Mouse (Mus musculus): ENCODE measurements around the gene 1700025G04Rik. TPM values are rescaled to one million over a fixed set of nuclear protein-coding genes. Genes with fewer than 3 reads are reported as not detected.

Gene 1700025G04Rik
- total RNA-seq, 2 experiments from 2014 or later: 70.1 to 72.8 TPM

- DNase-seq (ENCODE audit: extremely low spot score in 1 of 2, low spot score in 2 of 2): peak; percentile 39 to 64
- intact Hi-C loops (cut with DNase I): no loop called here
Observed at GRCm38 (mm10) chr1:151890041-151890621, 199.8 kb downstream of the 1700025G04Rik start.

DNA sequence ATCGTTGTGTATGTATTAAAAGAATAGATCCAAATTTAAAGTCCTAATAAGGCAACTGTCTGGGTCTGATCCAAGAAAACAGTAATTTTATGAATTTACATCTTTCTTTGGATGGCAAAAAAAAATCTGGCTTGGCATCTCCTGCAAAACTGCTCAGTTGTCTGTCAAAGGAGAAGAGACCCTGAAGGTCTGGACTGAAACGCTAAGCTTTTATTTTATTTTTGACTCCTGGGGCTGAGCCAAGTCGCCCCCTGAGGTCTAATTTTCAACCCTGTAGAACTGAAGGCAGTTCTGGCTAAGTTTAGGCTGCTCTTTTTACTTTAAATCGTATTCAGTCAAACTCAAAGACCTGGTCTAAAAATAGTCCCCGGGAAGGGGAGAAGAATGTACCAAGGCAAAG, 202.3 kb downstream of the 1700025G04Rik start:
- intact Hi-C loops (cut with DNase I): no loop called here
- DNase-seq (ENCODE audit: extremely low spot score in 1 of 2, low spot score in 2 of 2): no peak

- intact Hi-C loops (cut with DNase I): no loop called here
- DNase-seq (ENCODE audit: extremely low spot score in 1 of 2, low spot score in 2 of 2): no peak
Observed at GRCm38 (mm10) chr1:151887126-151887525, 202.8 kb downstream of the 1700025G04Rik start.

DNA sequence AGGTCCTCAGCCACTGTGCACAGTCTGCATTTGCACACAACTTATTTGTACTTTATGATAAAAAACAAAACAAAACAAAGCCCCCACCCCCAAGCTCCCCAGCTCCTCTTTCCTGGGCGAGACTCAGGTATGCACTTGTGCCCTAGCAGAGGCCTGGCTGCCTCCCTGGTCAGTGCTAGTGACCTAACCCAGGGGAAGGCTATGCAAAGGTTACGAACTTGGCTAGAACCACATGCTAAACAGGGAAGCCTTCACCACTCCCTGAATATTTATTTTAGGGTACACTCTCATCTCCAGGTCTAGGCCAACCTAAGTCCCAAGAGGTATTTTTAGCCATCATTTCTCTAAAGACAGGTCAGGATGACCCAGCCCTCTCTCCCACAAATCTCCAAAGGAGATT, 203.8 kb downstream of the 1700025G04Rik start:
- intact Hi-C loops (cut with DNase I): no loop called here
- DNase-seq (ENCODE audit: extremely low spot score in 1 of 2, low spot score in 2 of 2): no peak

DNA sequence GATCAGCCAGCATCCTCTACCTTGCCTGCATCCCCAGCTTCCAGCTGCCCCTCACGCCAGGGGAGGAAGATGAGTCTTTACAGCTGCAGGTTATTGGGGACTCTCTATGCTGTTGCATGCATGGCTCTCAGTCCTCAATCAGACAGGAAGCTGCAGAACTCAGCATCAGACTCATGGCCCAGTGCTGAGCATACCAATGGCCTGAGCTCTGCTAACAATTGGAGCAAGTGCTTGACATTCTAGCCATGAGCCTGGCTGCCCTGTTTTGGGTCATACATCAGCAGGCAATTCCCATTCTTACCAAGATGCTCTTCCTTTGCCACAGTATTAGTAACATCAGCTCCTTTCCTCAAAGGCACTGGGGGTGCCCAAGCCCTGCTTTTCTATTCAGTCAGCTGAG, 208.7 kb downstream of the 1700025G04Rik start:
- intact Hi-C loops (cut with DNase I): no loop called here
- no peak for DNase-seq (ENCODE audit: extremely low spot score in 1 of 2, low spot score in 2 of 2)

- intact Hi-C loops (cut with DNase I): no loop called here
- no peak for DNase-seq (ENCODE audit: extremely low spot score in 1 of 2, low spot score in 2 of 2)
Observed at GRCm38 (mm10) chr1:151880731-151881130, 209.2 kb downstream of the 1700025G04Rik start.

DNA sequence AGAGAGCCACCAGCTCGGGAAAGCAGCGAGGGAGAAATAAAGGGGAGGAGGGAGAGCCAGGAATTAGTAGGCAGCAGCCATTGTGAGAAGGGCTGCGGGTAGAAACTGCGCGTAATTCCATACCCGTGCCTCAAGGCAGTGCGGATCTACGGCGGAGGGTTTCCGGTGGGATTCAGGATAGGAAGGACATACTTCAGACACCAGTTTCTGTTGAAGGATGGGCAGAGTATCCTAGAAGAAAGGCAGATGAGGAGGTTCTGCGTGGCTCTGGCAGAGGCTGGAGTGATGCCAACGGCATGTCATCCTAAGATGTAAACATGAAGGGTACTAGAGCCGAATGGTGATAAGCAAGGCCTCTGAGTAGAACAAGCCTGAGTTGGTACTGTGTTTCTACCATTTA, 210.0 kb downstream of the 1700025G04Rik start:
- no peak for DNase-seq (ENCODE audit: extremely low spot score in 1 of 2, low spot score in 2 of 2)
- intact Hi-C loops (cut with DNase I): no loop called here

GRCm38 (mm10) chr1:151879308-151879850, 210.5 kb downstream of the 1700025G04Rik start:
- DNase-seq (ENCODE audit: extremely low spot score in 1 of 2, low spot score in 2 of 2): no peak

DNA sequence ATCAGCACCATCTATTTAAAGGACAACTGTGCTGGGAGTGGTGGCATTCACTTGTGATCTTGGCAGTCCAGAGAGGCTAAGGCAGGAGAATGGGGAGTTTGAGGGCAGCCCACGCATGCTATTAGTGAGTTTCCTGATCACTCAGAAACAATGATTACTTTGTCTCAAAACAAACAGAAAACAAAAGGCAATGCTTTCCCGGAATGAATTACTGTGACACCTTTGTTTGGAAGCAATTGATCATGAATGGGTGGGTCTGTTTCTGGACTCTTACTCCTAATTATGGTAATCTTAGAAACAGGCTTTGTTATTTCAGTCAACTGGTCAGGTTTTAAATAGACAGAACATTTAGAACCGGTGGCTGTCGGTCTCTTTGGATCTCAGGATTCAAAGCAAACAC, 211.5 kb downstream of the 1700025G04Rik start:
- DNase-seq (ENCODE audit: extremely low spot score in 1 of 2, low spot score in 2 of 2): no peak
- intact Hi-C loops (cut with DNase I): no loop called here

More at GRCm38 (mm10) chr1:151879308-151879850, 210.5 kb downstream of the 1700025G04Rik start:
- intact Hi-C loops (cut with DNase I): no loop called here

GRCm38 (mm10) chr1:151872971-151873370, 217.0 kb downstream of the 1700025G04Rik start:
- intact Hi-C loops (cut with DNase I): no loop called here
- DNase-seq (ENCODE audit: extremely low spot score in 1 of 2, low spot score in 2 of 2): no peak

DNA sequence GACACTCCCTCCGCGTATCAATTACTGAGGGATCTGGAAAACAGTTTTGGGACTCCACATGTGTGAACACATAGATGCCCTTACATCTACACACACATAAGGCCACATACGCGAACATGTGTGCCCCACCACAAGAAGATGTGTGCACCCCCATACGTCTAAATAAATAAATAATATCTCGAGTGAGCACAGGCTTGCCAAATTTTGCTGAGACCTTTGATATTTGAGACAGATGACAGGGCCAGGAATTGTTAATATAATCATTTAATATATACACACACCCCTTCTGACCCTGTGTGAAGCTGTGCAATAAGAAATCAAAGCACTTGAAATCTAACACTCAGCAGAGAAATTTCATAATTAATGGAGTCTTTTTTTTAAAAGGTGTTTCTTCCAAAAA, 225.6 kb downstream of the 1700025G04Rik start:
- intact Hi-C loops (cut with DNase I): no loop called here

GRCm38 (mm10) chr1:151863797-151864147, 226.2 kb downstream of the 1700025G04Rik start:
- intact Hi-C loops (cut with DNase I): no loop called here
- DNase-seq (ENCODE audit: extremely low spot score in 1 of 2, low spot score in 2 of 2): no peak

More for the DNA sequence above, 225.6 kb downstream of the 1700025G04Rik start:
- no peak for DNase-seq (ENCODE audit: extremely low spot score in 1 of 2, low spot score in 2 of 2)

DNA sequence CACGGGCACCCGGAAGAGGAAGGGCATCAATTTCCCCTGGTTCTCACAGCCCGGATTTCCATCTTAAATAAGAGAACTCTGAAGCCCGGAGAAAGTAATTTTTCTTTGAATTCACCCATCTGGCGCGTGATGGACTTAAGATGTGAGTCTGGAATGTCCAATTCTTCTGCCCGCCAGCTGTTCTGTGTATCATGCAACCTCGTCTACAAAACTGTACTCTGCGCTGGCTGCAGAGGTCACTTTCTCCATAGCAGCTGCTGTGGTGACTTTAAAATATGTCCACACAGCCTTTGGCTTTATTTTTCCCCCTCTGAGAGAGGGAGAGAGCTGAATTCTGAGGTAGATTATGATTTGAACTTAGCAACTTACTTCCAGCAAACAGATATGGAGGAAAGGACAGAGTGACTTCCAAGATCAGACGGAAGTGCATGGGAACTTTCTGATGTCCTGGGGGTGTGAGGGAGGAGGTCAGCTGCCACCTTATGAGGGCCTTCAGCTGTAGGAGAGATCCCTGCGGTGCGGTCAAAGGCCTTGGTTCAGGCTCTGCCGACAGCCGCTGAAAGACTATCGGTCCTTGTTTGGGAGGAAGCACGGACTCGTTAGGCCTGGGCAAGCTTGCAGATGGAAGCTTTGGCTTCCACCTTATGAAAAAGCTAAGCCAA, 226.7 kb downstream of the 1700025G04Rik start:
- no peak for DNase-seq (ENCODE audit: extremely low spot score in 1 of 2, low spot score in 2 of 2)
- intact Hi-C loops (cut with DNase I): no loop called here

GRCm38 (mm10) chr1:151862109-151862508, 227.8 kb downstream of the 1700025G04Rik start:
- intact Hi-C loops (cut with DNase I): no loop called here
- no peak for DNase-seq (ENCODE audit: extremely low spot score in 1 of 2, low spot score in 2 of 2)

DNA sequence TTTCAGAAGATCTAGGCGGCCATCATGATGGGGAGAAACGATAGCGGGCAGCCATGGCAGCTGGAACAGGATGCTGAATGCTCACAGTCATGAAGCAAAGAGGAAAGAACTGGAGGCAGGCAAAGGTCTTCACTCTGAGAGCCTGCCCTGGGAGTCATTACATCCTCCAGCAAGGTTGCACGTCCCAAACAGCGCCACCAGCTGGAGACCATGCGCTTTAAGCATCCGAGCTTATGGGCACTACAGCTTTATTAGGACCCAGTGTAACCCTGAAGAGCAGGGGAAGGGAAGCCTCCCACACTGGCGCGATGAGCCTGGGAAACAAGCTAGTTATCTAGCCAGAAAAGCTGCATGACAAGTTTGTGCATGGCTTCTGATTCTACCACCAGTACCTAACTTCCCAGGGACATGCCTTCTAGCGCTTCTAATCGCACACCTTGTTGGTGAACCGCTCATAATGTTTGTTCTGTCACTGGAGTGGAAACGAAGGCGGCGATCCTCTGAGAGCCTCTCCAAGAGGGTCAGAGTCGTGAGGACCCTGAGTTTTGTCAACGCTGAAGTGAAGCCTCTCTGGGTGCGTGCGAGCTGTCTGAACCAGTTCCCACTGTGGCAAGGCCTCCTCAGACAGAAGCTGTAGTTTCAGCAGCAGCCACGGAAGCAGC, 228.5 kb downstream of the 1700025G04Rik start:
- intact Hi-C loops (cut with DNase I): no loop called here
- DNase-seq (ENCODE audit: extremely low spot score in 1 of 2, low spot score in 2 of 2): no peak

- intact Hi-C loops (cut with DNase I): no loop called here
- no peak for DNase-seq (ENCODE audit: extremely low spot score in 1 of 2, low spot score in 2 of 2)
Observed at GRCm38 (mm10) chr1:151858474-151858873, 231.5 kb downstream of the 1700025G04Rik start.

- intact Hi-C loops (cut with DNase I): no loop called here
- no peak for DNase-seq (ENCODE audit: extremely low spot score in 1 of 2, low spot score in 2 of 2)
Observed at GRCm38 (mm10) chr1:151855561-151855960, 234.4 kb downstream of the 1700025G04Rik start.

DNA sequence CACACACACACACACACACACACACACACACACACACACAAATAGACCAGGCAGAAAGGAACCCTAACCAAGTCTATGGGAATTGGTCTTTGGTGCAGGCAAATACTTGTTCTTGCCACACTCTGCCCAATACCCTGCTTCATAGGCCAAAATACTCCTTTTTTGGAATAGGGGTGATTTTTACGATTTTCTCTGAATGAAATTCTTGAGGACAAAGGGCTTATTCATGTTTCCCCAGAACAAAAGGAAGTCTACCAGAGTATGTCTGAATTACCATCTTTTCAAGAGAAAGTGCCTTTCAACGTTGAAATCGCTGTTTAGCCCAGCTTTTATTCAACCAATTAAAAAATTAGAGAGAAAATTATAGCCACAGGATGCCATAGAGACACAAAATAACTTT, 237.9 kb downstream of the 1700025G04Rik start:
- intact Hi-C loops (cut with DNase I): no loop called here
- DNase-seq (ENCODE audit: extremely low spot score in 1 of 2, low spot score in 2 of 2): no peak

DNA sequence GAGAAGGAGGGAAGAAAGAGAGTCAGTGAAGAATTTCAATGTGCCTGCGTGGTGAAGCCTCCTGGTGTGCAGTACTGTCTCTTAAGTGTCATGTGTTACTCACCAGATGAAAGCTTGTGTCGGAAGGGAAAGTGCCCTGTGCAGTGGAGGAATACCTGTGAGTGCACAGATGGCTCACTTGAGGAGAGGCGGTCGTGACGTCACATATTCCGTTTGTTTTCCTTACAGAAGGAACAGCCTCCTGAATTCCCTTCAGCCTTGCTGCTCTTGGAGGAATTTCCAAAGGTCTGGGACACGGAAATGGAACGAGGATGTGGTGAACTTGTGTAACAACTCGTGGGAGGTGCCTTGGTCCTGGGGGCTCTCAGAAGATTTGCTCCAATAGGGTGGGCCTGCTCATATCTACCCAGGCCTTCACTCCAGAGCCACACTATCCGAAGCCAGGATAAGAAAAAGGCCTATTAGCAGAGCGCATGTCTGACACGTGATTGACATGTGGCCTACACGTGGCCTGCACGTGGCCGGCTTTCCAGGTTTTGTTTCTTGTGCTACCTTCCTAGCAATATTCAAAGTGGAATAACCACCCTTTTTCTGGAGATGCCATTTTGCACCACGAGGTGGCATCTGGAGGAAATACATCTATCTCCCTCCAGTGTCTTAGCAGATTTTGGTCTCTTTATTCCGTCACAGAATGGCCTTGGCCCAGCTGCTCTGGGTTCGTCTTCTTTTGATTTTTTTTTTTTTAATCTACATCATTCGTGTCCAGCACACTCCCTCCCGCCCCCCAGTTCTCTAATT, 238.7 kb downstream of the 1700025G04Rik start:
- intact Hi-C loops (cut with DNase I): no loop called here
- DNase-seq (ENCODE audit: extremely low spot score in 1 of 2, low spot score in 2 of 2): peak in 1 of 2 experiments; percentile 25
